Mouse (Mus musculus): ENCODE measurements at regions not wholly inside any gene's neighbourhood (a gene's known extent, or its start where the extent isn't known, plus 50 kb on each side); places are given as distances from the start of the nearest gene placed in this dataset.

GRCm38 (mm10) chr8:116375758-116376157 is 129.0 kb upstream of the Dynlrb2 start:
- no peak for DNase-seq

GRCm38 (mm10) chr8:116373063-116373462 is 131.7 kb upstream of the Dynlrb2 start:
- DNase-seq: peak; percentile 16

- no peak for DNase-seq
Observed at GRCm38 (mm10) chr8:116372574-116372973, 132.2 kb upstream of the Dynlrb2 start.

DNA sequence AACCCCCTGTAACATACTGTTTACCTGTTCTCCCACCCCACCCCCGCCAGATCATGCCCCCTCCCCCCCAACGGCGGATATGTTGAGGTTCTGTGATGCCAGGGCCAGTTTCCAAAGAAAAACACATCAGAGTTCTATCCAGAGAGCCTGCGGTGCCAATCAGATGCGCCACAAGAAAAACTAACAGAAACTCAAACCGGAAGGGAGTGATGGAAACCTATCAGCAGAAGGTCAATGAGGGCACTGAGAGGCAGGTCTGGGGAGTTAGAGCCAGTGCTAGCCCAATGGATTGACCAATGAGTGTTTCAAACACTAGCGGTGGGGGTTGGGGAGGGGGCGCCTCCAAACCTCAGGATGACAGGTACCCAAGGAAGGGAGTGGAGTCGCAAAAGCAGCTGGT is 132.7 kb upstream of the Dynlrb2 start:
- DNase-seq: no peak

DNA sequence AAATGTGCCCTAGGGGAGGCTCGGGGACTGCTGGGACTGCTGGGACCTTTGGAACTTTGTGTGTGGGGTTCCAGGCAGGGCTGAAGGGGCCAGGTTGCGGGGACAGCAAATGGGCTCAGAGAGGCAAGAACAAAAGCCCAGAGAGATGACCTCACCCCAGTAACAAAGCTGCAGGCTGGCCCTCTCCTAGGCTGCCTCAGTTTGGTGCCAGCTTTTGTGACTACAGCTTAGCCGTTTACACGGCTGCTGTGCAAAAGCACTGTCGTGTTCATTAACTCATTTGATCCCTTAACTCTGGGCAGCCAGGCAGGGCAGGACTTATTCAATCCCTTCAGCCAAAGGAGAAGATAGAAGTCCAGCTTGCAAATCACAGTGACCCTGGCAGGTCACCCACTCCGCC is 137.3 kb upstream of the Dynlrb2 start:
- DNase-seq: no peak

DNA sequence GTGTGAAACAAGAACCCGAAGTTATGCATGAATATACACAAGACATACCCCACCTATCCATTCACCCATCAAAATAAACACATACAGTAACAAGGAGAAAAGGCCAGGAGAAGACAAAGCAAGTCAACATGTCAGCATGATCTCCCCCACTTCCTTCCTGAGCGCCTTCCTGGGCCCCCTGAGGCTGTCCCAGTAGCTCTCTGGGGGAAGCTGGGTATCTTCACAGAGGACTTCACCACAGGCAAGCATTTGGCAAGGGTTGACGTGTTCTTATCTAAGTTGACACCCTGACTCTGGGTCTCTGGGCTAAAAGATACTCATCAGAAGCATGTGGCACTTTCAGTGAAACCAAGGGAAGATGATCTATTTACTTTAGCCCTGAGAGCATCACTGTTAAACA is 138.1 kb upstream of the Dynlrb2 start:
- no peak for DNase-seq

DNA sequence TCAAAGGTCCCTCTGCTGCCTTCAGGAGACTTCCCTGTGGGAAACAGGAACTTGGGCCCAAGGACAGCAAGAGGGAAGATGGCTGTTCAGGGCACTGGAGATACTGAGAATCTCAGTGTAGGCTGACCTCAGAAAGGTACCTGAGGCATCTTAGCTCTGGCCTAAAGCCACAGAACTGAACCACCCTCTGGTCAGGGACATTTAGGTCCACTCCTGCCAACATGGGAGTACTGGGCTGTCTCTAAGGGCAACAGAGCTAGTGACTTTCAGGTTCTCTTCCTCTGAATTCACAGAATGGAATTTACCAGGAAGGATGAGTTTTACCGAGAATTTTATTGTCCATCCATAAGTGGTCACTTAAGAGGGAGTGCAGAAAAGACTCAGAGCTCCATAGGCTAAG is 140.0 kb upstream of the Dynlrb2 start:
- DNase-seq: no peak

DNA sequence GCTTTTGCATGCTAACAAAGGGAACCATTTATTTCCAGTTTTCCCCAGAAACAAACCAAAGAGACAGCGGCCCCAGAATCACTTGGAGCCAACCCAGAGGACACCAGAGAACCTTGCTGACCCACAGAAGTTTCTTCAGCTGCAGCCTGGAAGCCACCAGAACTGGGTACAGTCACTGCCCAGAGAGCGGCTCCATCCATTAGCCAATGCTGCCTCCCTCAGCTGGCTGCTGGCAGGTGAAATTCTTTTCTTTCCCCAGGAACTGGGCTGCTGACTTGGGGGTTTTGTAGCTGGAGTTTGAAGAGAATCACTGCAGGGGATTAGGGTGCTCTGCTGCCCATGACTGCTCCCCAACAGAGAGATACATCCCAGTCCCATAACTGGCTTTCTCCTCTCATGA is 140.6 kb upstream of the Dynlrb2 start:
- DNase-seq: no peak

- DNase-seq: no peak
Observed at GRCm38 (mm10) chr8:116362351-116362750, 142.4 kb upstream of the Dynlrb2 start.

- DNase-seq: no peak
Observed at GRCm38 (mm10) chr8:116359761-116360160, 145.0 kb upstream of the Dynlrb2 start.

DNA sequence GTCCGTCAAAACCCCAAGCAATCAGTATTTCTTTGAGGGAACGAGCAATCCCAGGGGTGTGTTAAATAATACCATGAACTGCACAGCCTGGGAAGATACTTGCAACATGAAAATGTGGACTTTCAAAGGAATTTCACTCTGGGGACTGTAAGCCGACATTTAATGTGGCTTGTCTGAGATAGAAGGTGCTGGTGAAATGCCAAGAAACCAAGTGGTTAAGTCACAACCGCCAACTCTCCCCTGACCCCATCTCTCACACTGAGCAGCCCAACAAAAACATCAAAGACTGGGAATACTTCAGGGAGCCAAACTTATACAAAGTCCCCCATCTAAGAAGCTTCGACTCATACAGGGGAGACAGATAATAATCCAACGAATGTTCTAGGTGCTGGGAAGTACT is 150.0 kb upstream of the Dynlrb2 start:
- no peak for DNase-seq

GRCm38 (mm10) chr8:116353911-116354310 is 150.9 kb upstream of the Dynlrb2 start:
- no peak for DNase-seq

GRCm38 (mm10) chr8:116352635-116353034 is 152.1 kb upstream of the Dynlrb2 start:
- no peak for DNase-seq

DNA sequence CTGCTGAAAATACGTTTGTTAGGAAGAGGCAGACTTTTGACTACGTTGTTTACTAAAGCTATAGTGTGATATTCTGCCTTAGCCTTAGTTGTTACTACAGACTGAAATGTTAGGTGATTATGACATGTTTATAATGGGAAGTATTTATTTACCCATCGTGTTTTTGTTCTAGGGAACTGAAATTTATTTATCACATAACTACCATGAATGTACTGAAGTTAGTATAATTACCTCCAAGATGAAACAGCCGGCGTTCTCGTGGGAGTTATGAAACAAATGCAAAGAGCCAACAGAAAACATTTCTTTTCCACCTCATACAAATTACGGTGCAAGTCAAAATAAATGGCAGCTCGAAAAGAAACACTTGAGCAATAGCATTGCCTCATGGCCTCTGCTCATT is 155.8 kb upstream of the Dynlrb2 start:
- no peak for DNase-seq

DNA sequence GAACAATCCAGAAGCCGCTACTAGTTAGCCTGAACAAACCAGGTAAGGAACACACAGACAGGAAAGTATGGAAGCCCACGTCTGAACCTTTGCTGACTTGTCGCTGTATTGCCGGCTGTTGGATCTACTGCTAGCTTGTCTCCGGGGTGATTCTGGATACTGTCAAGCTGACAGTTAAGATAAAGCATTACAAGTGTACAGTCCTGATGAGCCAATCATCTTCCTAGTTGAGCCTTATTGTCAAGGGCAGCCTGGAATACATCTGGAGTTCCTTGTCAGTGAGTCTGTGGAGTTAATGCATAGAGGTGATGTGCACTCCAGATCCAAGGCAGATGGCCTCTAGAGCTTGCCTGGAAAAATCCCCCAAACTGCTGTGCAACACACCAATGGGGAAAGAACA is 157.8 kb upstream of the Dynlrb2 start:
- DNase-seq: no peak

DNA sequence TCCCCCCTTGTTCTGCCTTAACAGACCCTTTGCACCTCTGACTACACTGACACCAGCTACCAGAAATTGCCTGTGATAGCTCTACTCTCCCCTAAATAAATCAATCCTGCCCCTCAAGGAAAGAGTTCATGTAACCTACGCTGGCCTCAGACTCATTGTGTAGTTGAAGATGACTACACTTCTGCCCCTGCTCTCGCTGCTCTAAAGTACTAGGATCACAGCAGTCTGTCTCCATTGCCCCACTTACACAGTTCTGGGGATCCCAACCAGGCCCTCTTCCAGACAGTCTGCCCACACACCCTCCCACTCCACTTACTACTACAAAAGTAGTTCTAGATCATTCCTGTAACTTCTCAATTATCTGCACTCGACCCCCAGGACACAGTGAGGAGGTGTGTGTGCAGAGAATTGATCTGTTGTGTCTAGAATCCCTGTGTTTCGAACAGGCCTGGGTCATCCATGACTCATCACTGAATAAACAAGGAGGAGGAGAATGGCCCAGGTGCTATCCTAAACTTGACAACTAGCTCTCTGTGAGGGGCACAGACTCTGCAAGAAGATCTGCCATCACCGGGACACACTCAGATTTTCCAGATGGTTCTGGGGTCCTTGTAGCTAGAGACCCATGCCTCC is 160.1 kb upstream of the Dynlrb2 start:
- DNase-seq: no peak

DNA sequence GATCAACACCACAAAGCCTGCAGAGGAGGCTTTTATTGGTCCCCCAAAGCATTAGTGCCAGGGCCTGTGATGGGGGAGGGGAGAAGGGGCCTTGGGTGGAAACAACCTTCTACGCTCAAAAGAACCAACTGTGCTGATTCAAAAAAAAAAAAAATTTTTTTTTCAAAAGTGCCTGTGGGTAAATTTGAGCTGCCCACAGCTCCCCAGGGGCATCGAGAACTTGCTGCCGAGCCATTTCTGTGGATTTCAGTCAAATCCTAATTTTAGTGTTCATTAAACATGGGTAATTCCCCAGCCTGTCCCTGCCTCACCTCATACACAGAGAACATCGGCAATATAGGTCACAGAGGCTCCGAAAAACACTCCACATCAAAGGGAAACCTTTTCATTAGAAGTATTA is 161.2 kb upstream of the Dynlrb2 start:
- DNase-seq: no peak

DNA sequence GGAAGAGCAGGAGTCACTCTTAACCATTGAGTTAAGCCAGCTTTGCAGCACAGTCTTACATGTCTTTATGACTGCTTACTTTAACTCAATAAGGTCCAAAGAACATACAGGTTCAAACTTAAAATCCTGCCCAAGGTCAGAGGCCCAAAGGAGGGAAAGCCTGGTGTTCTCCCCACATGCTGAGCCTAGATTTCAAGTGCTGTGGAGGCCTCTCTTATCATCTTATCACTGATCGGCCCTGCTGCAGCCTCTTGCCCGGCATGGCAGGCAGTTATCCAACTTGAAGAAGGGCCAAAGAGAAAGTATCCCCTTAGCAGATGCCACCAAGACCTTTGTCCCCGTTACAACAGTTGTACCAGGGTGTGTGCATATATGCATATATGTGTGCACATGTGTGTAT is 170.0 kb upstream of the Dynlrb2 start:
- no peak for DNase-seq

DNA sequence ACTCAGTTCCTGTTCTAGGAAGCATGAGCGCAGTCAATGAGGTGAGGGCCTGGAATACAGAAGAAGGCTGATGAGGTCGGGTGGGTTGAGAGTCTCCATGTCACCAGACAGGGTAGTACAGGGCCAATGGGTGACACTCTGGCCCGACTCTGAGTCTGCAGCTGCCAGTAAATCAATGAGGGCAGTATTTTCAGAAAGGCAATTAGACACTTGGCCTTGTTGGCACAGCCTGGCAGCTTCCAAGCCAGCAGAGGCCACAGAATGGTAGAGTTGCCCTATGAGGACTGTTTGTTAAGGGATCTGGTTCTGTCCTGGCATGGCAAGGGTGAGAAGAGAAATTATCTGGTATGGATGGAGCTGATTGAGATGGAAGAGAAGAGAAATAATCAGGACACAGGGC is 170.7 kb upstream of the Dynlrb2 start:
- no peak for DNase-seq

- DNase-seq: no peak
Observed at GRCm38 (mm10) chr8:116320014-116320680, 184.6 kb upstream of the Dynlrb2 start.

DNA sequence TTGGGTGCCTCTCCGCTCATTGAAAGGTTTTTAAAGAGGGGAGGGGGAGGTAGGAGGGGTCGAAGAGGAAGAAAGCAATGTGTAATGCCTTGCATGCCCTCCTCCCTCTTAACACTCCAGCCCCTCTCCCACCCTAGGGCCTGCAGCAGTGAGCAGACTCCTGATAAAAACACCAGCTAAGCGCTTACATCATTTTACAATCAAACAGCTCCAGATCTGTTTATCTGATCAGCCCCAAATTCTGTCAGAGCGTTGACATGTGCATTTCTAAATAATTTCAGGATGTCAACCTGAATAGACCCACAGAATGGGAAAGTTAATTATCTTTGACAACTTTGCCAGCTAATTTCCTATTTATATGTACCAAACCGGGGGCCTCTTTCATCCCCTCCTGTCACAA is 189.4 kb upstream of the Dynlrb2 start:
- no peak for DNase-seq

DNA sequence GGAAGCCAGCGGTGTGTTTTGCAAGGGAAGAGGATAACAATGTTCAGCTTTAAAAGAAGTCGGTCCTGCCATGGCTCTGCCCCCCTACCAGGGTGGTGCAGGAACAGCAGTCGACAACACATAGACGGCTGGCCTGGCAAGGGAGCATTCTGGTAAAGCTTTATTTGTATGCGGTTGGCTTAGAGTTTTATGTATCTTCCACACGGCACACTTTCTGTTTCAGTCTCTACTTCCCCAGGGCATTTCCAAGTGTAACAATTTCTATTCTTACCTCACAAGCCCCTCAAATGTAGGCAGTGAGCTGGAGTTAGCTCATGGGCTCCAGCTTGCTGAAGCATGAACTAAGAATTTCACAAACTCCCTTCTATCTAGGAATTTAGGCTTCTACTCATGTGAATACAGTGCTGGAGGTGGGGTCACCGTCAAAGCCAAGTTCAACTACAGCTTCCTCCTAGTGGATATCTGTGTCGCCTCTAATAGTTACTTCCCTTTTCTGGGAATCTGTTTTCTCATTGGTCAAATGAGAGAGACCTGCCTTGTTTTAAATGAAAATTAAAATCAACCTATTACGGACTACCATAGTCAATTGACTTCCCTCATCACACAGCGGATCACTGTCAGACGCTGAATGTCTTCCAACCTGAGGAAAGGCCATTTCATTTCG is 190.2 kb upstream of the Dynlrb2 start:
- DNase-seq: no peak

- no peak for DNase-seq
Observed at GRCm38 (mm10) chr8:116298891-116299290, 205.9 kb upstream of the Dynlrb2 start.

DNA sequence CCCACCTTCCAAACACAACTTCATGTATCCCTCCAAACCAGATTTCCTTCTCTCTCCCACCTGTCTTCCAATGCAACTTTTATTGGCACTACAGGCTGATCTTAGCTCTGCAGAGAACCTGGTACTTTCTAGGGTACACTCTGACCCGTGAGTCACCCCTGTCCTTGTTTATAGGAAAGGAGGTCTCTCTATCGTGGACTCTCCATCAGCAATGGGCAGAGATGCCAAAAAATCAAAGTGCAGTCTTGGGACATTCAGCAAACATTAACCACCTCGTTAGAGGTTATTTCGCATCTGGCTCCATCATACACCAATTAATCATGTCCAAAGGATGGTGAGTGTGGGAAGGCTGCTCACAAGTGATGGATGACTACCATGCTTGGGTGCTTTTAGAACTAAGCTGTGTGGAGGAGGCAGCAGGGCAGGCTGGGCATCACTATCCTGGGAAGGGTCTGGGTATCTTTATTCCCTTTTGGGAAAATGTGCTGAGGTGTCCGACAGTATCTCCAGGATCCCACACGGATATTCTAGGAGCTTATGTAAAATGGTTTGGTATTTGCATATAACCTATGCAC is 214.0 kb upstream of the Dynlrb2 start:
- no peak for DNase-seq

Data from thymus, postnatal 14 days (tissue).